Mouse (Mus musculus): Measurements from ENCODE around the gene Ccr9. TPM values are rescaled to one million over a fixed set of nuclear protein-coding genes. Genes with fewer than 3 reads are reported as not detected.

The Ccr9 gene
- polyA plus RNA-seq (2015; fragmentation: Nextera tagmentation; extraction: Ambion mirVana), result 0.17 and 0.26 TPM in 2 replicates

- no peaks in the 10 kb centered on the region for H3K9me3 ChIP-seq (replicated peaks; ENCODE audit: control insufficient read depth, low read length)
- peaks cover 46% of the 10 kb centered on the region for H3K27me3 ChIP-seq (ENCODE audit: control insufficient read depth, insufficient read depth, low read depth, low read length)
- peak within 1 kb of the TSS; percentile 90 for H3K4me2 ChIP-seq (ENCODE audit: low read depth, low read length)
- no peaks in the 10 kb centered on the region for H3K36me3 ChIP-seq (ENCODE audit: control insufficient read depth, insufficient read depth)
- ATAC-seq (ENCODE audit: low read depth), result peak; percentile 95
- WGBS (ENCODE audit: insufficient replicate concordance), result under 1% methylated on average over 73 of the region's 73 CpGs
- H3K4me3 ChIP-seq (ENCODE audit: low read depth, low read length), result peak within 1 kb of the TSS; percentile 79
- H3K9ac ChIP-seq (ENCODE audit: low read depth, low read length), result peak within 1 kb of the TSS; percentile 83
- peaks cover 16% of the 10 kb centered on the region for H3K4me1 ChIP-seq (ENCODE audit: control insufficient read depth, low read depth, low read length)
- H3K27ac ChIP-seq (ENCODE audit: low read length), result peak within 1 kb of the TSS; percentile 73
Observed at GRCm38 (mm10) chr9:123678327-123679105, at the start of gene Ccr9, which contains the start of gene Slc6a20a. Gene Ccr9 (plus strand): TSS chr9:123678439. Gene Slc6a20a (minus strand): TSS chr9:123678885.

GRCm38 (mm10) chr9:123631666-123632065 is 46.6 kb upstream of the Ccr9 start:
- Histone ChIP-seq H3K4me2 (ENCODE audit: low read depth, low read length) (no peak overlapping the region), H3K9ac (ENCODE audit: low read depth, low read length) (no peak overlapping the region), H3K4me3 (ENCODE audit: low read depth, low read length) (no peak overlapping the region), H3K36me3 (ENCODE audit: control insufficient read depth, insufficient read depth) (no peaks in the 10 kb centered on the region), H3K27ac (ENCODE audit: low read length) (no peak overlapping the region), H3K4me1 (ENCODE audit: control insufficient read depth, low read depth, low read length) (no peaks in the 10 kb centered on the region), H3K9me3 (replicated peaks; ENCODE audit: control insufficient read depth, low read length) (no peaks in the 10 kb centered on the region), H3K27me3 (ENCODE audit: control insufficient read depth, insufficient read depth, low read depth, low read length) (no peaks in the 10 kb centered on the region)
- ATAC-seq (ENCODE audit: low read depth), result no peak
- 60% methylated on average over 3 of the region's 3 CpGs for WGBS (ENCODE audit: insufficient replicate concordance)

- no peak within 1 kb of the TSS for H3K9ac ChIP-seq (ENCODE audit: low read depth, low read length)
- no peak within 1 kb of the TSS for H3K27ac ChIP-seq (ENCODE audit: low read length)
- H3K4me2 ChIP-seq (ENCODE audit: low read depth, low read length), result no peak within 1 kb of the TSS
- no peaks in the 10 kb centered on the region for H3K9me3 ChIP-seq (replicated peaks; ENCODE audit: control insufficient read depth, low read length)
- no peaks in the 10 kb centered on the region for H3K27me3 ChIP-seq (ENCODE audit: control insufficient read depth, insufficient read depth, low read depth, low read length)
- no peaks in the 10 kb centered on the region for H3K36me3 ChIP-seq (ENCODE audit: control insufficient read depth, insufficient read depth)
- no peak for ATAC-seq (ENCODE audit: low read depth)
- no peak within 1 kb of the TSS for H3K4me3 ChIP-seq (ENCODE audit: low read depth, low read length)
- 65% methylated on average over 6 of the region's 6 CpGs for WGBS (ENCODE audit: insufficient replicate concordance)
- H3K4me1 ChIP-seq (ENCODE audit: control insufficient read depth, low read depth, low read length), result no peaks in the 10 kb centered on the region
Observed at GRCm38 (mm10) chr9:123632281-123632680, 46.0 kb upstream of the Ccr9 start, which contains the start of gene Slc6a20b. Gene Slc6a20b (minus strand): TSS chr9:123632565.

GRCm38 (mm10) chr9:123632993-123633392 is 45.2 kb upstream of the Ccr9 start:
- WGBS (ENCODE audit: insufficient replicate concordance), result 63% methylated on average over 3 of the region's 3 CpGs
- Histone ChIP-seq H3K4me3 (ENCODE audit: low read depth, low read length) (no peak overlapping the region), H3K9ac (ENCODE audit: low read depth, low read length) (no peak overlapping the region), H3K27me3 (ENCODE audit: control insufficient read depth, insufficient read depth, low read depth, low read length) (no peaks in the 10 kb centered on the region), H3K36me3 (ENCODE audit: control insufficient read depth, insufficient read depth) (no peaks in the 10 kb centered on the region), H3K9me3 (replicated peaks; ENCODE audit: control insufficient read depth, low read length) (no peaks in the 10 kb centered on the region), H3K27ac (ENCODE audit: low read length) (no peak overlapping the region), H3K4me1 (ENCODE audit: control insufficient read depth, low read depth, low read length) (no peaks in the 10 kb centered on the region), H3K4me2 (ENCODE audit: low read depth, low read length) (no peak overlapping the region)
- no peak for ATAC-seq (ENCODE audit: low read depth)

GRCm38 (mm10) chr9:123636771-123637170 is 41.5 kb upstream of the Ccr9 start:
- no peak overlapping the region for H3K4me2 ChIP-seq (ENCODE audit: low read depth, low read length)
- no peaks in the 10 kb centered on the region for H3K9me3 ChIP-seq (replicated peaks; ENCODE audit: control insufficient read depth, low read length)
- H3K27me3 ChIP-seq (ENCODE audit: control insufficient read depth, insufficient read depth, low read depth, low read length), result no peaks in the 10 kb centered on the region
- 61% methylated on average over 5 of the region's 5 CpGs for WGBS (ENCODE audit: insufficient replicate concordance)
- no peaks in the 10 kb centered on the region for H3K4me1 ChIP-seq (ENCODE audit: control insufficient read depth, low read depth, low read length)
- no peak overlapping the region for H3K4me3 ChIP-seq (ENCODE audit: low read depth, low read length)
- H3K36me3 ChIP-seq (ENCODE audit: control insufficient read depth, insufficient read depth), result no peaks in the 10 kb centered on the region
- no peak overlapping the region for H3K9ac ChIP-seq (ENCODE audit: low read depth, low read length)
- ATAC-seq (ENCODE audit: low read depth), result no peak
- no peak overlapping the region for H3K27ac ChIP-seq (ENCODE audit: low read length)

- Histone ChIP-seq H3K4me3 (ENCODE audit: low read depth, low read length) (no peak overlapping the region), H3K27me3 (ENCODE audit: control insufficient read depth, insufficient read depth, low read depth, low read length) (no peaks in the 10 kb centered on the region), H3K9ac (ENCODE audit: low read depth, low read length) (no peak overlapping the region), H3K36me3 (ENCODE audit: control insufficient read depth, insufficient read depth) (no peaks in the 10 kb centered on the region), H3K4me1 (ENCODE audit: control insufficient read depth, low read depth, low read length) (no peaks in the 10 kb centered on the region), H3K27ac (ENCODE audit: low read length) (no peak overlapping the region), H3K4me2 (ENCODE audit: low read depth, low read length) (no peak overlapping the region), H3K9me3 (replicated peaks; ENCODE audit: control insufficient read depth, low read length) (no peaks in the 10 kb centered on the region)
- no peak for ATAC-seq (ENCODE audit: low read depth)
Observed at GRCm38 (mm10) chr9:123638231-123638630, 40.0 kb upstream of the Ccr9 start.

- no peaks in the 10 kb centered on the region for H3K4me1 ChIP-seq (ENCODE audit: control insufficient read depth, low read depth, low read length)
Observed at GRCm38 (mm10) chr9:123638668-123639089, 39.6 kb upstream of the Ccr9 start.

GRCm38 (mm10) chr9:123640106-123640505 is 38.1 kb upstream of the Ccr9 start:
- Histone ChIP-seq H3K4me2 (ENCODE audit: low read depth, low read length) (no peak overlapping the region), H3K27me3 (ENCODE audit: control insufficient read depth, insufficient read depth, low read depth, low read length) (no peaks in the 10 kb centered on the region), H3K9ac (ENCODE audit: low read depth, low read length) (no peak overlapping the region), H3K9me3 (replicated peaks; ENCODE audit: control insufficient read depth, low read length) (no peaks in the 10 kb centered on the region), H3K4me3 (ENCODE audit: low read depth, low read length) (no peak overlapping the region), H3K36me3 (ENCODE audit: control insufficient read depth, insufficient read depth) (no peaks in the 10 kb centered on the region), H3K4me1 (ENCODE audit: control insufficient read depth, low read depth, low read length) (no peaks in the 10 kb centered on the region), H3K27ac (ENCODE audit: low read length) (no peak overlapping the region)
- WGBS (ENCODE audit: insufficient replicate concordance), result 35% methylated on average over 1 of the region's 1 CpGs
- ATAC-seq (ENCODE audit: low read depth), result no peak

More at GRCm38 (mm10) chr9:123638668-123639089, 39.6 kb upstream of the Ccr9 start:
- WGBS (ENCODE audit: insufficient replicate concordance), result 30% methylated on average over 1 of the region's 1 CpGs
- Histone ChIP-seq H3K36me3 (ENCODE audit: control insufficient read depth, insufficient read depth) (no peaks in the 10 kb centered on the region), H3K4me2 (ENCODE audit: low read depth, low read length) (no peak overlapping the region), H3K9ac (ENCODE audit: low read depth, low read length) (no peak overlapping the region), H3K27ac (ENCODE audit: low read length) (no peak overlapping the region), H3K9me3 (replicated peaks; ENCODE audit: control insufficient read depth, low read length) (no peaks in the 10 kb centered on the region), H3K4me3 (ENCODE audit: low read depth, low read length) (no peak overlapping the region), H3K27me3 (ENCODE audit: control insufficient read depth, insufficient read depth, low read depth, low read length) (no peaks in the 10 kb centered on the region)
- no peak for ATAC-seq (ENCODE audit: low read depth)

- ATAC-seq (ENCODE audit: low read depth), result no peak
- Histone ChIP-seq H3K9me3 (replicated peaks; ENCODE audit: control insufficient read depth, low read length) (no peaks in the 10 kb centered on the region), H3K27ac (ENCODE audit: low read length) (no peak overlapping the region), H3K9ac (ENCODE audit: low read depth, low read length) (no peak overlapping the region), H3K27me3 (ENCODE audit: control insufficient read depth, insufficient read depth, low read depth, low read length) (no peaks in the 10 kb centered on the region), H3K36me3 (ENCODE audit: control insufficient read depth, insufficient read depth) (no peaks in the 10 kb centered on the region), H3K4me3 (ENCODE audit: low read depth, low read length) (no peak overlapping the region), H3K4me2 (ENCODE audit: low read depth, low read length) (no peak overlapping the region), H3K4me1 (ENCODE audit: control insufficient read depth, low read depth, low read length) (no peaks in the 10 kb centered on the region)
- WGBS (ENCODE audit: insufficient replicate concordance), result 69% methylated on average over 2 of the region's 2 CpGs
Observed at GRCm38 (mm10) chr9:123649785-123650511, 28.3 kb upstream of the Ccr9 start.
